Mouse (Mus musculus) large intestine, adult 2 months (tissue): ENCODE measurements at regions not wholly inside any gene's neighbourhood (a gene's known extent, or its start where the extent isn't known, plus 50 kb on each side); places are given as distances from the start of the nearest gene placed in this dataset.
A peak's percentile ranks its signal among the peaks of the same experiment; 100 is the strongest.

ENCODE experiments used
- DNase-seq: peaks from one replicate; pipeline ENCODE4 v3.0.0-alpha.2; 2012; ENCODE audit warnings: low read depth, low spot score
- WGBS: fragments of 180-500 bp; shearing (Covaris S2); methylation state at CpG from one replicate; pipeline ENCODE4 v1.1.7; 2018; 5-methylcytosine and 5-hydroxymethylcytosine counted together

- DNase-seq: no peak
- WGBS: 75% methylated on average over 3 of the region's 3 CpGs
These were observed 72.4 kb downstream of the Nupl2 start for GRCm38 (mm10) chr5:24237201-24237600.

GRCm38 (mm10) chr5:24239006-24239405, 74.2 kb downstream of the Nupl2 start:
- WGBS: 39% methylated on average over 2 of the region's 2 CpGs
- DNase-seq: no peak

GRCm38 (mm10) chr5:24244211-24244610, 79.4 kb downstream of the Nupl2 start:
- no peak for DNase-seq
- WGBS: 60% methylated on average over 6 of the region's 6 CpGs

- WGBS: 67% methylated on average over 5 of the region's 5 CpGs
- no peak for DNase-seq
These were observed 90.7 kb downstream of the Nupl2 start for GRCm38 (mm10) chr5:24255421-24255820.

- 14% methylated on average over 7 of the region's 7 CpGs for WGBS
- DNase-seq: peak; percentile 11
These were observed 90.3 kb downstream of the Kcnh2 start for GRCm38 (mm10) chr5:24261098-24261497.

GRCm38 (mm10) chr5:24262146-24262545, 89.3 kb downstream of the Kcnh2 start:
- WGBS: 20% methylated on average over 11 of the region's 11 CpGs
- no peak for DNase-seq

GRCm38 (mm10) chr5:24264151-24264550, 87.3 kb downstream of the Kcnh2 start:
- DNase-seq: no peak
- WGBS: 58% methylated on average over 4 of the region's 4 CpGs

GRCm38 (mm10) chr5:24265431-24265830, 86.0 kb downstream of the Kcnh2 start:
- WGBS: 100% methylated on average over 3 of the region's 3 CpGs
- no peak for DNase-seq

- peak; percentile 77 for DNase-seq
- 3% methylated on average over 16 of the region's 16 CpGs for WGBS
These were observed 84.8 kb downstream of the Kcnh2 start for GRCm38 (mm10) chr5:24266344-24267295.
